Mouse (Mus musculus) limb, embryonic 11.5 days (tissue): ENCODE results near the gene Npb. TPM values are rescaled to one million over a fixed set of nuclear protein-coding genes. Genes with fewer than 3 reads are reported as not detected.
A peak's percentile ranks its signal among the peaks of the same experiment; 100 is the strongest.

Source experiments
- ATAC-seq: fragments of 200-750 bp; cut with Nextera tagmentation; 2 replicates; pipeline ENCODE4 v1.8.0; 2017; ENCODE audit warnings: low read depth; ENCODE audit not compliant: insufficient number of reproducible peaks, low FRiP score, low TSS enrichment
- DNase-seq: peaks from one replicate; pipeline ENCODE4 v3.0.0-alpha.2; 2015; ENCODE audit warnings: low spot score
- H3K27ac ChIP-seq: fragments of 300-500 bp; sonication (generic); replicated peaks from 2 replicates; pipeline ENCODE4 v1.5.1; 2014; ENCODE audit warnings: low read depth, mild to moderate bottlenecking, low read length
- H3K27me3 ChIP-seq: fragments of 300-500 bp; sonication (generic); 2 replicates; pipeline ENCODE4 v1.6.1; 2014; ENCODE audit warnings: mild to moderate bottlenecking, low read length, mixed read lengths; ENCODE audit not compliant: control insufficient read depth, insufficient read depth
- H3K36me3 ChIP-seq: fragments of 300-500 bp; sonication (generic); 2 replicates; pipeline ENCODE4 v1.6.1; 2014; ENCODE audit warnings: mild to moderate bottlenecking, low read length, moderate library complexity, mixed read lengths; ENCODE audit not compliant: control insufficient read depth, insufficient read depth
- H3K4me1 ChIP-seq: fragments of 300-500 bp; sonication (generic); 2 replicates; pipeline ENCODE4 v1.6.1; 2014; ENCODE audit warnings: low read length, mixed read lengths; ENCODE audit not compliant: control insufficient read depth, insufficient read depth
- H3K4me2 ChIP-seq: fragments of 300-500 bp; sonication (generic); 2 replicates; pipeline ENCODE4 v1.6.1; 2014; ENCODE audit warnings: low read depth, mild to moderate bottlenecking, moderate library complexity; ENCODE audit not compliant: severe bottlenecking
- H3K4me3 ChIP-seq: fragments of 300-500 bp; sonication (generic); 2 replicates; pipeline ENCODE4 v1.5.1; 2014; ENCODE audit warnings: low read depth, low read length
- H3K9ac ChIP-seq: fragments of 300-500 bp; sonication (generic); 2 replicates; pipeline ENCODE4 v1.6.1; 2014; ENCODE audit warnings: mild to moderate bottlenecking, low read length
- H3K9me3 ChIP-seq: fragments of 300-500 bp; sonication (generic); 2 replicates; pipeline ENCODE4 v1.6.1; 2016; ENCODE audit warnings: low read length; ENCODE audit not compliant: control insufficient read depth
- WGBS: fragments of 180-500 bp; shearing (Covaris S2); extraction: QIAGEN DNeasy Blood & Tissue Kit; methylation state at CpG from one replicate; pipeline ENCODE4 v1.1.7; 2014; 5-methylcytosine and 5-hydroxymethylcytosine counted together
- polyA plus RNA-seq: library from polyadenylated mRNA; unstranded; fragments of >200 nt; fragmentation: Nextera tagmentation; extraction: Ambion mirVana; gene quantifications from 2 replicates; pipeline ENCODE4 v1.2.1, GENCODE M21; 2014

Gene Npb
- polyA plus RNA-seq, 1 experiment from 2014 or later, result 1.4 TPM

DNA sequence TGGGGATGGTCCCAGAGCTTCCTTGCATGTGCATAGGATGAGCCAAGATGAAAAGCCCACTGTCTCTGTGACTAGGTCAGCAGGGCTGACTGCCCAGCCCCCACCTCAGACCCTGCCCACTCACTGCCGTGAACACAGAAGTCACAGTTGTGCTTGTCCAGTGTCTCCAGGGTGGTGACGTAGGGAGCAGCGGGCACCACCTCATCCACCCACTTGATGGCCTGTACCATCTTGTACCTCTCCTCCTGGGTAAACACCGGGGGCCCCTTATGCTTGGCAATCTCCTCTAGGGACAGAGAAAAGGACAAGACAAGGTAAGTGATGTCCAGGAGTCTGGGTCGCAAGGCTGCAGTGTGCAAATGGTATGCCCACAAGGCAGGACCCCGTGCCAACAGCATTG lies 6.9 kb downstream of the Npb start:
- ATAC-seq (no peak), DNase-seq (no peak)
- Histone ChIP-seq H3K4me1 (peaks cover 11% of the 10 kb centered on the region), H3K9ac (no peak overlapping the region), H3K9me3 (no peaks in the 10 kb centered on the region), H3K36me3 (peaks cover 11% of the 10 kb centered on the region), H3K4me3 (no peak overlapping the region), H3K27me3 (no peaks in the 10 kb centered on the region), H3K27ac (no peak overlapping the region), H3K4me2 (no peak overlapping the region)
- WGBS, result 97% methylated on average over 6 of the region's 6 CpGs

DNA sequence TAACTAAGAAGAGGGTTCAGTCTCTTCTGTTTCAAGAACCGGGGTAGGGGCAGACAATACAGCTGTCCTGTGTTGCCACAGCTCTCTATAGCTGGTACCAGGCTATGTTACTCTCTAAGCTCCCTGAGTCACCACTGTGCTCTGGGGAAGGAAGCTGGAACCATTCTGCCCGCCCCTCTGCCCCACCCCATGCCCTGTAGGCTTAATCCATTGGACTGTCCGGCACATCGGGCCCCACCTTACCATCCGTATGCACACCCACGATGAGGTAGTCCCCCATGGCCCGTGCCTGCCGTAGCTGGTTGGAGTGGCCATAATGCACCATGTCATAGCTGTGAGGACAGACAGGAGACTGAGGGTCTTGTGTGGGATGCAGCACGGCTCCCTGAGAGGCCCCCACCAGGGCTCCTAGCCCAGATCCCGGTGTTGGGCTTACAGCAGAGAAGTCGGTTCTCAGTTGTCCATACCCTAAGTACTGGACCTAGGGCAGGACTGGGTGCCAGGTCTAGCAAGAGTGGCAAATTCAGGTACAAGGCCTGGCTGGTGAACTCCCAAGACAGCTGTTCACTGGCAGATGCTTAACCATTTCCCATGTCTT lies 7.4 kb downstream of the Npb start:
- 90% methylated on average over 11 of the region's 11 CpGs for WGBS
- H3K9me3 ChIP-seq, result no peaks in the 10 kb centered on the region
- H3K36me3 ChIP-seq, result peaks cover 16% of the 10 kb centered on the region
- no peak overlapping the region for H3K27ac ChIP-seq
- no peak overlapping the region for H3K4me3 ChIP-seq
- no peak for DNase-seq
- H3K27me3 ChIP-seq, result no peaks in the 10 kb centered on the region
- no peak overlapping the region for H3K9ac ChIP-seq
- no peak for ATAC-seq
- H3K4me2 ChIP-seq, result no peak overlapping the region
- H3K4me1 ChIP-seq, result peaks cover 11% of the 10 kb centered on the region

DNA sequence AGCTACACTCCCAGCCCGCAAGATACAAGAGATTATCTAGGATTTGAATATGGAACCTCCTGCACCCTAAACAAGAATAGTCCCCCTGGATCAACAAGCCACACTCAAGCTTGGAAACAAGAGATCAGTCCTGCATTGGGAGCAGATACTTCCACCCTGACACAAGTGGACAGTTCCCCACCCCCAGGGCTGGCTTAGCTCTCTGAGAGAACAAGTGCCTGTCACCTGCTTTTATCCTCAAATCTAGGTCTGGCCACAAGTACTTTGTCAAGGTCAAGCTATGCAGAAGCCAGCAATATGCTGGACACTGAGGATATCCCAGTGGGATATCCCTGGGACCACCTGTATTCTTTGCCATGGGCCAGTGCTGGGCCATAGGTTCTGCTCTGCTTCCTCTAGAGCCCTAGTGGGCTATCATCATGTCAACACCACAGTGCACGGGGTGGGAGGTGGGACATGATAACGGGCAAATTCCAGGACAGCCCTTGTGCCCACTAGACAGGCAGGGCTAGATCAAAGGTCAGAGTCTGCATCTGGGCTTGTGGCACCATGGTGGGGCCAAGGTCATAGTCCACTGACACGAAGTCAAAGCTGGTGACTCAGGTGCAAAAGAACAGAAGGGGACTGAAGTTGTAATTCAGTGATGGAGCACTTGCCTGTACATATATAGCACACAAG lies 8.5 kb downstream of the Npb start:
- Histone ChIP-seq H3K27me3 (no peaks in the 10 kb centered on the region), H3K9ac (peak overlapping the region; percentile 76), H3K9me3 (no peaks in the 10 kb centered on the region), H3K36me3 (peaks cover 19% of the 10 kb centered on the region), H3K4me1 (peaks cover 11% of the 10 kb centered on the region), H3K4me2 (peak overlapping the region; percentile 84), H3K27ac (no peak overlapping the region), H3K4me3 (peak overlapping the region; percentile 72)
- 52% methylated on average over 4 of the region's 4 CpGs for WGBS
- ATAC-seq, result no peak
- DNase-seq, result no peak

DNA sequence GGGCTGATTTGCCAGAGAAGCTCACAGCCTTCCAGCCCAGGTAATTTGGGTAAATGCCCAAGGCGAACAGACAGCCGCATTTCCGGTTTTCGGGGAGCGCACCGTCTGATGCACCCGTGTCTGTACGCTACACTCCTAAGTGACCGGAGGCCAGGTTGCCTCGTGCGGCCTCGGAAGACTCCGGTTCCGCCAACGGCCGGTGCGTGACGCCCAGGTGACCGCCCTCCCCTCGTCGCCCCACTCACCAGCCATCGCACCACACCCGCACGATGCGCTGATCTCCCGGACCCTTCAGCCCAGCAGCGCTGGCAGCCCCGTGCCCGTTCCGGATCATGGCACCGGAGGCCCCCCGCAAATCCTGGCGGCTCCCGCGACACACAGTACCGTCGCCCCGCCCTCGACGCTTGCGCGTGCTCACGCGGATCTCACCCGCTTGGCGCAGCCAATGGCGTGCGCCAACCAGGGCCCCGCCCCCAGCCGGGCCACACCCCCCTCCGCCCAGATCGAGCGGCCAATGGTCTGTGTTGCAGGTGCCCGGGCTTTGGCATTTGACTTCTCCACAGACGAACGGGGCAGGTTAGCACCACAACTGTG lies 9.3 kb downstream of the Npb start, which contains the start of gene Pcyt2:
Pcyt2 (minus strand) TSS at position 418 of the 594 bp plus-strand sequence.
- no peaks in the 10 kb centered on the region for H3K9me3 ChIP-seq
- peak within 1 kb of the TSS; percentile 76 for H3K9ac ChIP-seq
- peak within 1 kb of the TSS; percentile 72 for H3K4me3 ChIP-seq
- DNase-seq (peak; percentile 92), ATAC-seq (peak; percentile 90)
- H3K27me3 ChIP-seq, result no peaks in the 10 kb centered on the region
- WGBS, result under 1% methylated on average over 55 of the region's 56 CpGs
- H3K4me1 ChIP-seq, result peaks cover 11% of the 10 kb centered on the region
- H3K36me3 ChIP-seq, result peaks cover 20% of the 10 kb centered on the region
- no peak within 1 kb of the TSS for H3K27ac ChIP-seq
- peak within 1 kb of the TSS; percentile 84 for H3K4me2 ChIP-seq

DNA sequence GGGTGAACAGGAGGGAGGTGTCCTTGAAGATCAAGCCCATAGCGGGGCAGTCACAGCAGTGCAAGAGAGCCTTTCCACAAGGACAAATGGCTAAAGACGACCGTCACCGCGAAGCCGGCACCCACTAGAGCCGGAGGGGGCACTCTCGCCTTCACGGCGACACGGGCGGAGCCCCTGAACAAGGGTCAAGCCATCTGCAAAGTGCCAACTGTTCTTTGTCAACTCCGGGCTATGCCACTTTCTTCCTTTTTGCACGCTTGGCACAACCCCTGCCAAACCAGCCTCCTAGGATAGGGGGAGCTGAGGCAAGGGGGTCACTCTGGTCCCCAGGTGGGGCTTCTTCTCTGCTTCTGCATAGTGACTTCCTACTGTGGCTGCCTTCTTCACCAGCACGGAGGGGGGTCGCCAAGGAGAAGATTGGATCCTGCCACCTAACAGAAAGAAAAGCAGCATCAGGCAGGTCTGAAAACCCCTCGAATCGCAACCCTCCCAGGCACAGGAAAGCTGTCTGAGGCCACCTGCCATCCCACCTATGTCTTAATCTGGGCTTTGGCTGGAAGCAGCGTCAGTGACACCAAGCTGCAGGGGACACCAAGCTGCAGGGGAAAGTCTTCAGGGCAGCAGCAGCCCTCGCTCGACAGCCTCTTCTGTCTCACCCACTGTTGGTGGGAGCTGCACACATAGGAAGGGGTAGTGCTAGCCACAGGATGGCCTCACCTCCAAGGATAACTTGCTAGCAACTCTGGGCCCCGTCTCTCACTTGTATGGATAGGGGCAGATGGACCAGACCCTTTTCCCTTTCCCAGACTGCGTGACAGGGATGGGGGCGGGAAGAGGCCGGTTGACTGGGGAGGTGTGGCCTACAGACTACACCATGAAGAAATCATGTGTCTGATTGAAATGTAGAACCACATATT lies 10.6 kb downstream of the Npb start:
- ATAC-seq (no peak; the same call in 1 of the 2 replicates), DNase-seq (no peak)
- 95% methylated on average over 25 of the region's 25 CpGs for WGBS
- Histone ChIP-seq H3K4me2 (no peak overlapping the region), H3K4me3 (peak overlapping the region; percentile 72; the same call in 1 of the 2 replicates), H3K36me3 (peaks cover 18% of the 10 kb centered on the region), H3K27me3 (no peaks in the 10 kb centered on the region), H3K9me3 (no peaks in the 10 kb centered on the region), H3K9ac (no peak overlapping the region), H3K27ac (no peak overlapping the region), H3K4me1 (peaks cover 11% of the 10 kb centered on the region)

DNA sequence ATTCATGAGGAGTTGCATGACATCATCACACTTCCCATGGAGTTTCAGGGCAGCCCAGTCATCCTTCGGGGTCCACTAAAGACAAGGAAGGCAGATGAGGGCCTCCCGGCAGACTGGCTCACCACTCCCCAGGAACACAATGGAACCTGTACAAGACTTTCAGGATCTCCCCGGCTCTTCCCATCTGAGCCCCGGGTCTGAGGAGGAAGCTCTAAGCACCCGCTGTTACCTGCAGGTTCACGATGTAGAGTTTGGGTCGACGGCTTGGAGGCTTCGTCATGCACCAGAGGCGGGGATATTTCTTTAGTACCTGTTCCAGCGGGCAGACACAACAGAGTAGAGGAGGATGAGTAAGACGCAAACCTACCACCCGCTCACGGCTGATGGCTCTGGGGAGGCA lies 11.9 kb downstream of the Npb start:
- ATAC-seq (no peak), DNase-seq (no peak)
- peaks cover 14% of the 10 kb centered on the region for H3K36me3 ChIP-seq
- no peak overlapping the region for H3K9ac ChIP-seq
- no peak overlapping the region for H3K4me2 ChIP-seq
- H3K4me1 ChIP-seq, result peaks cover 13% of the 10 kb centered on the region
- no peaks in the 10 kb centered on the region for H3K9me3 ChIP-seq
- no peak overlapping the region for H3K27ac ChIP-seq
- 92% methylated on average over 14 of the region's 14 CpGs for WGBS
- H3K27me3 ChIP-seq, result no peaks in the 10 kb centered on the region
- H3K4me3 ChIP-seq, result no peak overlapping the region

DNA sequence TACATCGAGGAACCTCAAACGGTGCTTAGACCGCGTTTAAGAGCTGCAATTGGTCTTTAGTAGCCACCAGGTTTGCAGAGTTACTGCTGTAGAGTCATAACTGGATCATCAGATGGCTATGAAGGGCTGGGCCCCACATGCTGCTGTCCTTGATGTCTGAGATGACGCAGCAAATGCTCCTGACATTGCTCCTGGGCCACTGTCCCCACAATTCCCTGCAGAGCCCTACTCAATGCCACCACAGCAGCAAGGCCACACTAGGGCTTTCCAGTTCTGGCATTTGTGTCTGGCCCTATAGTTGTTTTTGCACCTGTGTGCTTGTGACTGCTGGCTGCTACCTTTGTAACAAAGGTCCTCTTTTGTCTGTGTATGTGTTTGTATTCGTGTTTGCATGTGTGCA lies 14.5 kb downstream of the Npb start:
- H3K36me3 ChIP-seq, result peaks cover 12% of the 10 kb centered on the region
- H3K9me3 ChIP-seq, result no peaks in the 10 kb centered on the region
- peaks cover 11% of the 10 kb centered on the region for H3K4me1 ChIP-seq
- no peak for DNase-seq
- no peak overlapping the region for H3K9ac ChIP-seq
- H3K27me3 ChIP-seq, result no peaks in the 10 kb centered on the region
- 90% methylated on average over 6 of the region's 6 CpGs for WGBS
- H3K27ac ChIP-seq, result no peak overlapping the region
- H3K4me3 ChIP-seq, result no peak overlapping the region
- ATAC-seq, result no peak
- H3K4me2 ChIP-seq, result no peak overlapping the region
